Mouse (Mus musculus) frontal cortex, postnatal 36 days (tissue): ENCODE measurements at regions not wholly inside any gene's neighbourhood (a gene's known extent, or its start where the extent isn't known, plus 50 kb on each side); places are given as distances from the start of the nearest gene placed in this dataset.

ENCODE experiments used
- DNase-seq, 2 experiments: peaks; one replicate each; pipeline ENCODE4 v3.0.0; 2022; ENCODE audit warnings: low spot score in 2 of 2

GRCm38 (mm10) chr10:122515698-122516097, 67.4 kb downstream of the Avpr1a start:
- DNase-seq: no peak

GRCm38 (mm10) chr10:122519274-122519790, 71.0 kb downstream of the Avpr1a start:
- DNase-seq: no peak

GRCm38 (mm10) chr10:122519981-122520380, 71.7 kb downstream of the Avpr1a start:
- DNase-seq: no peak

- DNase-seq: no peak
Measured at GRCm38 (mm10) chr10:122522631-122523030, 74.3 kb downstream of the Avpr1a start.

GRCm38 (mm10) chr10:122525360-122525759, 77.1 kb downstream of the Avpr1a start:
- DNase-seq: no peak

GRCm38 (mm10) chr10:122525807-122526206, 77.5 kb downstream of the Avpr1a start:
- DNase-seq: no peak

- no peak for DNase-seq
Measured at GRCm38 (mm10) chr10:122528222-122528621, 79.9 kb downstream of the Avpr1a start.

DNA sequence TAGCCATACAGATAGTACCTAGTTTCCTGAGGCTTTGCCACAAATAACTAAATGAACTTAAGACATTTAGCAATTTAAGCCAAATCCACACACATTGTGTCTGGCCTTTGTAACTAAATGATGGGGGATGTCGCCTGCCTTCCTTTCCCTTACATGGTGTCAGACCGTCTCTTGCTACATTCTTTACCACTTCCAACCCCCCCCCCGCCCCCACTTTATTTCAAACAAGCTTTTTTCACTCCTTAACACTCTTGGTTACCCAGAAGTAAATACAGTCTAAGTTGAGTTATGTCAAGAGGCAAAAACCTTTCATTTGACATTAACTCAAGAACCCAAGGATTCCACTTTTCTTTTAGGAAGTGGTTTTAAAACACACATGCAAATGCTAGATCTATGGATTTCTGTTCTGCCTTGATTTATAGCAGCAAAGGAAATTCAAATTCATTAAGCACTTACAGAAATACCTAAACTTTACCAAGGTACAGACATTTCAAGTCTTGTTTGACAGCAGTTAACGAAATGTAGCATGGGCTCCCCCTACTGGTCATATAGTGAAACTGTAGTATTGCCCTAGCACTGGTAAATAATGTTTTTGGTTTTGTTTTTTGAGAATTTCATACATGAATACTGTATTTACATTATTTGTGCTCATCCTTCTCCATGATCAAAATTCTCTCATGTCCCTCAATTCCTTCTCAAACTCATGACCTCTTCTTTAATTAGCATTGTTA, 80.8 kb downstream of the Avpr1a start:
- DNase-seq: peak in 1 of 2 experiments; percentile 37

GRCm38 (mm10) chr10:122534714-122535113, 86.4 kb downstream of the Avpr1a start:
- DNase-seq: no peak

DNA sequence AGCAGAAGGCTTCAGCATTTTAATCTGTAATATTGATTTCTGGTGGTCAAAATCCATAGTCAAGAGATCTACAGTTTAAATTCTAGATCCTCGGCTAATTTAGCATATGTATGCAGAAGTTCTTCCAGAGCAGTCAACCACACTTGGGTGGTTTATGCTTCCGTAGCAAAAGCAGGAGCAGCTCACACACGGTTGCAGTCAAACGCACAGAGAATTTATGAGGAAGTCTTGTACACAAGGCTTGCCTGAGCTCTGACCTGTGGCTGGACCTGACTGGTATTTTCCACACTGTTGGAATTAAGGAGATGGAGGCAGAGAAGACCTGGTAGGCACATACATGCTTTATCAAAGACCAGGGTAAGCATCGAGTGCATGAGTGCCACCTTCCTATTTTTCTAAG, 86.8 kb downstream of the Avpr1a start:
- no peak for DNase-seq

DNA sequence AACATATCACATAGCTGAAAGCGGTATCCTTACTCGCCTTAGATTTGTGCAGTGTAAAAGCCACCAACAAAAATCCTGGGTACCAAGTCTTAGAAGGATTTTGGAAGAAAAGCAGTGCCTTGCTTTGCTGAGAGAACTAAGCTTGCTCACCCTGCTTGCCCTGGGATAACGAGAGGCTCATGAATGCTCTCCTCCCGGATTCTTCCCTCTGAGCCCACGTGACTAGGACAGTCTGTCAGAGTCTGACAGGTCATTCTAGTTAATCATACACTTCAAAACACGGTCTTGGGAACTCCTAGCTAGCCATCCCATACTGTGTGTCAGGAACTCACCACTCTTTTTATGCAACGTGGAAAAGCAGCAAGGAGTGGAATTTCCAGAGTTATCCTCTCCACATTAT, 91.4 kb downstream of the Avpr1a start:
- DNase-seq: no peak

GRCm38 (mm10) chr10:122542573-122542972, 94.3 kb downstream of the Avpr1a start:
- no peak for DNase-seq

DNA sequence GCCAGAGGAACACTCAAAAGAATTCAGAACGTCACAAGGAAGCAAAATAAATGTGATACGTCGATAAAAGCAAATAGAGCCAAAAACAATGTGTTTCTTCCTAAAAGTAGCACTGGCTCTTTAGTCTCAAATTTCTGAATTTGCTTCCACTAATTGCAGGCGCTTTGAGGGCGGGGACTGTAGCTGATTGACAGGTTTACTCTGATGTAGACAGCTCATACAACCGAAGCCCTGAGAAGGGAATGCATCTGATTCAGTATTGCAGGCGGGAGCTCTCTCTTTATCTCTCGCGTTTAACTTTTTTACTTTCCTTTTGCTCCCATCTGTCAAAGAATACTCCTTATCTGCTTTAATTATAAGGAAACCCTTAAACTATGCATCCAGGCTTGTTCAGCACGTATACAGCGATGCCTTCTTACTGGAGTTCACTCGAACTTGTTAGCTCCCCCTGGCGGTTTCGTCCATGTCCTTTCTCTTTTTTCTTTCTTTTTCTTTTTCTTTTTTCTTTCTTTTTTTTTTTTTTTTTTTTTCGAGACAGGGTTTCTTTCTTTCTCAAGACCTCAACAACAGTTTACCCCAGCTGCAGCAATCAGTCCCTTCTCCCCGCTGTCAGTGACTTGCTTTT, 95.9 kb downstream of the Avpr1a start:
- DNase-seq: peak; percentile 43 to 66

- no peak for DNase-seq
Measured at GRCm38 (mm10) chr10:122545029-122545428, 96.7 kb downstream of the Avpr1a start.

- DNase-seq: no peak
Measured at GRCm38 (mm10) chr10:122551586-122551985, 103.3 kb downstream of the Avpr1a start.

GRCm38 (mm10) chr10:122553124-122553822, 105.0 kb downstream of the Avpr1a start:
- peak; percentile 44 to 79 for DNase-seq

GRCm38 (mm10) chr10:122553851-122554250, 105.6 kb downstream of the Avpr1a start:
- DNase-seq: no peak

DNA sequence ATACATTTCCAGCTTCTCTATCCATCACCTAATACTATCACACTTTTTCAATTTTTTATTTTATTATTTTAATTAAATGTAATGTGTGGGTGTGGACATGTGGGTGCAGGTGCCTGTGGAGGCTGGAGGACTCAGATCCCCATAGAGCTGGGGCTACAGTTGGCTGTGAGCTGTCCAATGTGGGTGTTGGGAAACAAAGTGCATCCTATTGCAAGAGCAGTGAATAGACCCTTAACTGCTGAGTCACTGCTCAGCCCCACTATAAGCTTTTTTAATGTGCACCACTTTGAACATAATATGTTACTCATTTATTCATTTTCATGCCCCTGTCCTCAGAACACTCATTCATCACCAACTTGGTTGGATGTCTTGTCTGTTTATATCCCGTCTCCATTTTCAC, 110.4 kb downstream of the Avpr1a start:
- no peak for DNase-seq

DNA sequence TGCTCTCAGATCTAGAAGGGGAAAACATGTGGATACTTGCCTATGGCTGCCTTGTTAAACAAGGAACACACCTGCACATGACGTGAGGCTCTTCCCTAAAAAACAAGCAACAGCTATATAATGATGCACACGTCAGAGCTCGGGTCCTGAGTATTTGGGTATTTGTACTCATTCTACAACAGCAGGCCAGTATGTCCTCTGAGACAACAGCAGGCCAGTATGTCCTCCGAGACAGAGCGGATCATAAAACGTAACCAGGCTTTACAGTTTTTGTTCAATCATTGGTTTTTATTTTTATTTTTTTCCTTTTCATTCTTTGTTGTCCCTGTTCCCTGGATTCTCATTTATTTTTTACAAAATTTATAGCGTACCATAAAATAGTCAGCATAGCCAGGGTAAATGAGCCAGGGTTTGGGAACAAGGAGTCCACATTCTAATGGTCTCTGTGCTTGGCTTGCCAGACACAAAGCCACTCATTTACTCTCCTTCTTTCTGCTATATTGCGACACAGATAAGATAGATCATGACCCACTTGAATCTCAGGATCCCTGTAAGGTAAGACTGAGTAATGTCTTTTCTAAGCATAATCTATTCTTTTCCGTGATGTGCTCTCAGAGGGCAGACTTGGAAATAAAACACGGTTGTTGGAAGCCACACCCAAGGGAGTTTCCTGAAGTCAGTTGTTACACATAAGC, 111.8 kb downstream of the Avpr1a start:
- DNase-seq: no peak

- DNase-seq: no peak
Measured at GRCm38 (mm10) chr10:122561924-122562323, 113.6 kb downstream of the Avpr1a start.

- DNase-seq: no peak
Measured at GRCm38 (mm10) chr10:122562542-122562941, 114.2 kb downstream of the Avpr1a start.

GRCm38 (mm10) chr10:122563973-122564372, 114.6 kb upstream of the Ppm1h start:
- no peak for DNase-seq
